Mouse (Mus musculus) ES-E14 (cell line): ENCODE results near the gene B3gat3.

ENCODE experiments used
- MAFK ChIP-seq: IDR thresholded peaks from 2 replicates; pipeline ENCODE4 v1.6.1; 2014; ENCODE audit warnings: mild to moderate bottlenecking, low read depth, low read length, inconsistent platforms; ENCODE audit not compliant: insufficient read depth
- ZC3H11A ChIP-seq: IDR thresholded peaks from 2 replicates; pipeline ENCODE4 v1.6.1; 2012; ENCODE audit warnings: low read depth, mild to moderate bottlenecking, inconsistent platforms, low read length, borderline replicate concordance

DNA sequence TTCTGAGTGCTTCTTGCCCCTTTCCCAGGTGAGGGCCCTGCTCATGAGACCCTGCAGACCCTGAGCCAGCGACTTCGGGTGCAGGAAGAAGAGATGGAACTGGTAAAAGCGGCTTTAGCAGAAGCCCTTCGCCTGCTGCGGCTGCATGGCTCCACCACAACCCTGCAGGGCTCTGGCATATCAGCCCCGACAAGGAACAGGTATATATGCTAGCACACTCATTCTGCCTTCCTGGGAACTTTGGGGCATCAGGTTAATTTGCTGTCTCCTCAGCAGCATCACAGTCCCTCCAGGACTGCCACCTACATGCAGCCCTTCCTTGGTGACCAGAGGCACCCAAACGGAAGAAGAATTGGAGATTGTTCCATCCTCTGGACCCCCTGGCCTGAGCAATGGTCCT, 10.6 kb downstream of the B3gat3 start:
- no peak for TF ChIP-seq MAFK
- no peak for TF ChIP-seq ZC3H11A
